Mouse (Mus musculus): ENCODE results near the gene Hif3a.

Hif3a gene

DNA sequence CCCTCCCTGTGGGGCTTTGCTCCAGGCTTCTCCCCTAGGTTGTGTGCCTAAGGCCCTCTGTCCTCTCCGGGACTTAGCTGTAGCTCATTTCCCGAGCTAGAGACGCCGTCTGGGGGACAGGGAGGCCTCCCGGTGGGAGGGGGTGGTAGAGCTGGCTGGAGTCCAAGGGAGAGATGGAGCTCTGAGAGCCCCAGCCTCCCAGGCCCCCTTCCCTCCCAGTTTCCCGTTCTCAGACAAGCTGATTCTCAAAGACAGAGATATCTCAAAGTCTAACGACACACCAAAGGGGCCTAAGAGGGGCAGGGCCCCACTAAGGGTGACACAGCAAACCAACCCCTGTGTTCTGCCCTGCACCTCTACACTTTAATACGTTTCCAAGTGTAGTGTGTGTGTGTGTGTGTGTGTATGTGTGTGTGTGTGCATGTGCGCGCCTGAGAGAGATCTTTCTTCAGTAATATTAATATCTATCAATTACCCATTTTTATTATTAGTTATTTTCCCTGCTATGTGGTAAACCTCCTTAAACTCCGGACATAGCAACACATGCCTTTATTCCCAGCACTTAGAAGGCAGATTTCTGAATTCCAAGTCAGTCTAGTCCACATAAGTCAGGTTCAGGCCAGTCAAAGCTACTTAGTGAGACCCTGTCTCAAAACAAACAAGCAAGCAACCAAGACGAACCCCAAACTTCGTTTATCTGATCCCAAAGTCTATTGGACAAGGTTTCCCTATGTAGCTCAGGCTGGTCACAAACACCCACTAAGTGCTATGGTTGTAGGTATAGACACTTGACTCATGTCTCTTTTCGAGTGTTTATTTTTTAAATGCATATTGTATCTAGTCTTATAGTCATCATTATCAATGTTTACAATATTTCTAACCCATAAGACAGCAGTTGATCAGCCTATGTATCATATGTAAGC is 5.4 kb downstream of the Hif3a start:
- peak in 1 of 2 experiments; percentile 38 for DNase-seq (ENCODE audit: low spot score in 2 of 2)

DNA sequence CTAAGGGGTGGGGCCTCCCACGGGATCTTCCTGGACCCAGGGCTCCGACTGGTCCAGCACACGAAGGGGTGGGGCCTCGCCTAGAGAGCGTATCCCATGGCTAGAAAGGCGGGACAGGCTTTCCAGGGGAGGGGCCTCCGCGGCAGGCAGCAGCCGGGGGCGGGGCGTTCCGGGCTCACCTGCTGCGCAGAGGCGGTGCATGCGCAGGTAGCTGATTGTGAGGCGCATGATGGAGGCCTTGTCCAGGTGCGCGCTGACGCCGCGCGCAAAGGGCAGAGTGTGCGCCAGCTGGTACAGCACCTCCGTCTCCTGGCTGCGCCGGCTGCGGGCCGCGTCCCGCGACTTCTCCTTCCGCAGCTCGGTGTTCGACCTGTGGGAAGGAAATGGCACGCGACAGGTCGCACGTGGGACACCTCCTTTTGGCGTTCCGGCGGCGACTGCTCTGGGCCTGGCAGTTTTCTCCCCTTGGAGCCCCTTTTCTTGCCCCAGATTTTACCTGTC is 6.1 kb downstream of the Hif3a start:
- DNase-seq (ENCODE audit: low spot score in 2 of 2) = peak; percentile 89

GRCm38 (mm10) chr7:17055287-17055946 is 6.8 kb downstream of the Hif3a start:
- DNase-seq (ENCODE audit: low spot score in 2 of 2) = no peak

DNA sequence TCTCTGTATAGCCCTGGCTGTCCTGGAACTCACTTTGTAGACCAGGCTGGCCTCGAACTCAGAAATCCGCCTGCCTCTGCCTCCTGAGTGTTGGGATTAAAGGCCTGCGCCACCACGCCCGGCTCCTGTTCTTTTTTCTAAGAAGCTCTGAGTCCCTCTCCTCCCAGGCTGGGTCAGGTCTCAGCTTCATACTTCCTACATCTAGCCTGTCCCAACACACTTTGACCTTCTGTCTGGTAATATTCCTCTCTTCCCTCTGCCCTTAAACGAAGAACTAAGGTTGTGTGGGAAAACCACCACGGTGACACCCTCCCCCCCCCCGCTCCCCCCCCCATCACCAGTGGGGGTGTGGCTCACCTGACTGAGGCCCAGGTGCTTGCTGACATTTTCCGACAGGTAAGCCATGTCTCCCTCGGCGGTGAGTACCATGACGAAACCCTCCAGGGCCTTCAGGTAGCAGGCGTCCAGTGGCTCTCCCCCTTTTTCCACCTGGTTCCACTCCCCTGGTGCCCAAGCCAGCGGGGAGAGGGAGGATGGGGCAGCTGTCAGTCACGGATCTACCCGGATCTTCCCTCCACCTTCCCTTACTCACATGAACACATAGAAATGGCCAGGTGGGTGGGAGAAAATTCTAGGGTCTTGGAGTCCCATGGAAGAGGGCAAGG is 7.8 kb downstream of the Hif3a start:
- no peak for DNase-seq (ENCODE audit: low spot score in 2 of 2)

- peak in 1 of 2 experiments; percentile 55 for DNase-seq (ENCODE audit: low spot score in 2 of 2)
These were observed 11.2 kb downstream of the Hif3a start for GRCm38 (mm10) chr7:17050933-17051594.

DNA sequence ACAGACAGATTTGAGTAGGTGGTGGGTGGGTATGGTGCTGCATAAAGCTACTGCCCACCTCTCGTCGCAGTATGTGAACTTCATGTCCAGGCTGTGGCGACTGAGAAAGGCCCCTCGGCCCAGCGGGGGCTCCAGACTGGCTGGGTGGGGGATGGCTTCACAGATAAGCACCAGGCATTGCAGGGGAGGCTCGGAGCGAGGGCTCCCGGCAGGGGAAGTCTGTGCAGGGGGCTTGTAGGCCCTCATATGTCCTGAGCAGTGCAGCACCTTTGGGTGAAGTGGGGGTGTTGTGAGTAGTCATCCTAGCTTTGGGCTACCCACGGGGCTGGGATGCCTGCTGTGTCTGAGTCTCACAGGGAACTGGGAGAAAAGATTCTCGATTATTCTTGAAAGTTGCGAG is 11.7 kb downstream of the Hif3a start:
- no peak for DNase-seq (ENCODE audit: low spot score in 2 of 2)

GRCm38 (mm10) chr7:17048431-17049190 is 13.6 kb downstream of the Hif3a start:
- DNase-seq (ENCODE audit: low spot score in 2 of 2) = no peak

DNA sequence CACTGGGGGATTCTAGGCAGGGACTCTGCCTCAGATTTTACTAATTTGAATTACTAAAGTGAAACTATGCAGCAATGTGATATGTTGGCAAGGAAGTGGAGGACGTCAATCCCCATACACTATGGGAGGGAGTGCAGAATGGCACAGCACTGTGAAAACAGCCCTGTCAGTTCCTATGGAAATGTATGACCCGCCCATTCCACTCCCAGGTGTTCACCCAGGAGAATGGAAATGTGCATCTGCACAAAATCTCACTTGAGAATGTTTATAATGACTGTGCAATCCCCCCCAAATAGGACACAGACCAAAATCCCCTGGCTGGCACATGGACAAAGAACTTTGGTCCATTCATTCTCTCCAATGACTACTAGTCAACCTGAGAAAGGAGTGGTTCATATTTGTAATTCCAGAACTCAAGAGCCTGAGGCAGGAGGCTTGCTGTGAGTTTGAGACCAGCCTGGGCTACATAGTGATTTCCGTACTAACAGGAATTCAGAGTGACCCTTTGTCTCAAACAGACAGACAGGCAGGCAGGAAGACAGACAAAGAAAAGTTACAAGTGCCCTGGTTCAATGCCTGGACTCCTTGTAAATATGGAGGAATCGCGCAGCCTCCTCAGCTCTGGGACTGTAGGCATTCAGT is 15.1 kb downstream of the Hif3a start:
- no peak for DNase-seq (ENCODE audit: low spot score in 2 of 2)

GRCm38 (mm10) chr7:17045743-17046142 is 16.5 kb downstream of the Hif3a start:
- DNase-seq (ENCODE audit: low spot score in 2 of 2) = peak in 1 of 2 experiments; percentile 75

- no peak for DNase-seq (ENCODE audit: low spot score in 2 of 2)
These were observed 22.9 kb downstream of the Hif3a start for GRCm38 (mm10) chr7:17039373-17039772.

- no peak for DNase-seq (ENCODE audit: low spot score in 2 of 2)
These were observed 24.1 kb downstream of the Hif3a start for GRCm38 (mm10) chr7:17038018-17038695.

DNA sequence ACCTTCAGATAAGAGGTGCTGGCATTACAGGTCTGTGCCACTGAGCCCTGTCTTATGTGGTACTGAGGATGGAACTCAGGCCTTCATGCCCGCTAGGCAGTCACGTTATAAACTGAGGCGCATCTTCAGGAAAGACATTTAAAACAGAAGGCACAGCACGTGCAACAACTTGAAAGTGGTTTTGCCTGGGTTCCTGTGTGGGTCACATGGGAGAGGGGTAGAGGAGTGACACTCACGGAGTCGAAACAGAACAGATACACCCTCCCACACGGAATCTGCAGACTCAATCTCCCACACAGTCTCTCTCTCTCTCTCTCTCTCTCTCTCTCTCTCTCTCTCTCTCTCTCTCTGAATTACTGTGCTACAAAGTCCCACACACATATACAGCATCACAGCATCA is 32.0 kb downstream of the Hif3a start:
- DNase-seq (ENCODE audit: low spot score in 2 of 2) = peak in 1 of 2 experiments; percentile 59

DNA sequence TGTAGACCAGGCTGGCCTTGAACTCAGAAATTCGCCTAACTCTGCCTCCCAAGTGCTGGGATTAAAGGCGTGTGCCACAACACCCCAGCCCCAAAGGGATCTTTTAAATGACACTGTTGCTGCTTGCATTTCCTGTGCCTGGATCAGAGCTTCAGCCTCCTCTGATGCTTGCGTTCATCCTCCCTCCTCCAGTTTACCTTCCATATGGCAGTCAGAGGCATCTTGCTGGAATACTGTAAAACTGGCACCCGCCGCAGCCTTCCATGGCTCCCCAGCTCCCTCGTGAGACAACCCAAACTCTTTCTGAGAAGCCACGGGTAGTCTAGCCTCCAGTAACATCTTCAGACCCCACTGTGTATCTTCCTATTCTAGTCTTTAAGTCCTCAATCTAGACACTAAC is 33.3 kb downstream of the Hif3a start:
- DNase-seq (ENCODE audit: low spot score in 2 of 2) = peak in 1 of 2 experiments; percentile 54

GRCm38 (mm10) chr7:17027588-17028343 is 34.5 kb downstream of the Hif3a start, which contains the start of gene Ppp5c:
TSS of gene Ppp5c (minus strand) at chr7:17027924.
- DNase-seq (ENCODE audit: low spot score in 2 of 2) = peak; percentile 84 to 88

DNA sequence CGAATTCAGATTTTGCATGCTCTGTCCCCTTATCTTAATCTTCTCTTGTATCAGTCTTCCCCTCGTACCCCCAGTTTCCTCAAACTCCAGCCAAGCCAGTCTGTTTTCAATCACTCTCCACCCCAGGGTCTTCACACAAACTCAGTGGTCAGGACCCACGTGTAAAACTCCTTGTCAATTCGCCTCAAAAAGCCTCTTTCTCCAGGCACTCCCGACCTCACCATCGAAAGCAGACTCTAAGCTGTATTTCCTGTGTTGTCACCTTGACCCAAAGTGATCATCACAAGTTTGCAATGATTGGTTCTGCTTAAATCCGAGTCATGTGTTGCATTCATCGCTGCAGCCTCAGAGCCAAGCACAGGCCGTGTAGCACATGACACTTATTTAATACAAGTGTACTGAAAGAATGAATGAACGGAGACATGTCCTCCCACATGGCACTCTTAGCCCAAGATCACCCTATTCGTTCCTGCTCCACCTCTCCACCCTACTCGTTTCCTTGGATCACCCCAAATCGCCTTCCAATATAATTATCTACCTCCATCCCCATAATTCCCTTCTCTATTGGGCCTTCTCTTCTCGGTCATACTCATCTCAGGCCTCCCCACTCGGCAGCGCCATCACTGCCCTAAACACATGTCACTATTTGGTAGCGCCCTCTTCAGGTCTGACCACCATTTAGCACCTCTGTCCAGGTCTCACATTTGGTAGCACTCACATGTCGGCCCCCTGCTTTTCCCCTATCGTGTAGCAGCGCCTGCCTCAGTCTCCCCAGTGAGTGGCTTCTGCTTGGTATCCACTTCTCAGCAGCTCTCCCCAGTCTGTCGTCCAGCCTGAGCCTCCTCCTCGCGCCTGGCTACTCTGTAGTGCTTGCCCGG is 35.3 kb downstream of the Hif3a start:
- DNase-seq (ENCODE audit: low spot score in 2 of 2) = peak; percentile 69 to 74

DNA sequence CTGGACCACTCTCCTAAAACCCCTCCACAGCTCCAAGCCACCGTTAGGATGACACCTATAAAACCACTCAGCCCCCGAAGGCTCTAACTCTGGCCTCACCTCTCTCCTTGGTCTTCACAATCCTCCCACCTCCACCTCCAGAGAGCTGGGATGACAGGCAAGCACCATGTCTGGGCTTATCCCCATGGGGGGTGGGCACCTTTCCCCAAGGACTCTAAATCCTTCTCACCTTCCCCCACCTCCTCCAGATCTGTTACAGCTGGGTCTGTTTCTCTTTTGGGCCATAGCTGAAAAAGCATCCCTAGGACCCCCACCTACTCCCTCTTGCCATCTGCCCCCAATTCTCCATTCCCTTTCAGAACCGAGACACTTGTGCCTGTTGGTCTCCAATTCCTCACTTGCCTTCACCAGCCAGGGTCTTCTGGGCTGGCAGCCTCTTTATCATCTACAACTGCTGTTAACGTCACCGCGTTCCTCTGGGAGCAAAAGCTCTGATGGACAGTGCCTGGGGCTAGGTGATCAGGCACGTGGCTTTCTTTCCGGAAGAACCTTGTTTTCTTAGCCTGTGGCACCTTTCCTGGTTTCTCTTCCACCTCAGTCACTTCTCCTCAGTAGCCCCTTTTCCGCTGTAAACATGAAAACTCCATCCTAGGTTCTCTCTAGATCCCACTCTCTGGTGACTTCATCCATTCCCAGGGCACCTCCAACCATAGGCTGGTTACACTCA is 36.2 kb downstream of the Hif3a start:
- no peak for DNase-seq (ENCODE audit: low spot score in 2 of 2)

GRCm38 (mm10) chr7:17025505-17025894 is 36.7 kb downstream of the Hif3a start:
- no peak for DNase-seq (ENCODE audit: low spot score in 2 of 2)

All from frontal cortex, postnatal 36 days (tissue).